Mouse (Mus musculus) heart, postnatal 0 days (tissue): Measurements from ENCODE around the gene Sorbs2. TPM values are rescaled to one million over a fixed set of nuclear protein-coding genes. Genes with fewer than 3 reads are reported as not detected.

Experiments used
- ATAC-seq: fragments of 200-750 bp; cut with Nextera tagmentation; 2 replicates; pipeline ENCODE4 v1.8.0; 2017; ENCODE audit warnings: low read depth, moderate number of reproducible peaks, moderate library complexity; ENCODE audit not compliant: insufficient read depth
- DNase-seq: peaks from one replicate; pipeline ENCODE4 v3.0.0-alpha.2; 2016; ENCODE audit warnings: low spot score
- H3K27ac ChIP-seq: fragments of 300-500 bp; sonication (generic); 2 replicates; pipeline ENCODE4 v1.5.1; 2014; ENCODE audit warnings: low read depth, mild to moderate bottlenecking
- H3K27me3 ChIP-seq: fragments of 300-500 bp; sonication (generic); 2 replicates; pipeline ENCODE4 v1.6.1; 2014; ENCODE audit warnings: low read length, mixed read lengths; ENCODE audit not compliant: control insufficient read depth, insufficient read depth
- H3K36me3 ChIP-seq: fragments of 300-500 bp; sonication (generic); replicated peaks from 2 replicates; pipeline ENCODE4 v1.6.1; 2014; ENCODE audit warnings: low read length, mixed read lengths; ENCODE audit not compliant: control insufficient read depth, insufficient read depth
- H3K4me1 ChIP-seq: fragments of 300-500 bp; sonication (generic); 2 replicates; pipeline ENCODE4 v1.6.1; 2014; ENCODE audit warnings: antibody characterized with exemption; ENCODE audit not compliant: control insufficient read depth, insufficient read depth
- H3K4me2 ChIP-seq: fragments of 300-500 bp; sonication (generic); 2 replicates; pipeline ENCODE4 v1.6.1; 2014; ENCODE audit warnings: low read depth, mild to moderate bottlenecking, low read length, moderate library complexity
- H3K4me3 ChIP-seq: fragments of 300-500 bp; sonication (generic); 2 replicates; pipeline ENCODE4 v1.5.1; 2014; ENCODE audit warnings: low read depth, low read length
- H3K9ac ChIP-seq: fragments of 300-500 bp; sonication (generic); replicated peaks from 2 replicates; pipeline ENCODE4 v1.6.1; 2014; ENCODE audit warnings: low read depth, low read length, mixed read lengths
- H3K9me3 ChIP-seq: fragments of 300-500 bp; sonication (generic); replicated peaks from 2 replicates; pipeline ENCODE4 v1.6.1; 2016; ENCODE audit warnings: low read length; ENCODE audit not compliant: control insufficient read depth
- CTCF ChIP-seq: IDR thresholded peaks from 2 replicates; pipeline ENCODE4 v1.5.1; 2016; ENCODE audit warnings: antibody characterized with exemption, control low read depth, low read depth
- EP300 ChIP-seq: IDR thresholded peaks from 2 replicates; pipeline ENCODE4 v1.6.1; 2016; ENCODE audit warnings: antibody characterized with exemption, low read depth
- WGBS: fragments of 180-500 bp; shearing (Covaris S2); extraction: QIAGEN DNeasy Blood & Tissue Kit; methylation state at CpG from one replicate; pipeline ENCODE4 v1.1.7; 2014; 5-methylcytosine and 5-hydroxymethylcytosine counted together
- polyA plus RNA-seq: library from polyadenylated mRNA; unstranded; fragments of >200 nt; fragmentation: Nextera tagmentation; extraction: Ambion mirVana; gene quantifications from 2 replicates; pipeline ENCODE4 v1.2.1, GENCODE M21; 2015
- total RNA-seq: library from RNA; depleted of rRNA; stranded (reverse); fragments of >200 nt; gene quantifications from 2 replicates; pipeline ENCODE4 v1.2.3, GENCODE M21; 2014; ENCODE audit warnings: low replicate concordance

Gene Sorbs2
- total and polyA plus RNA-seq, 2 experiments from 2014 or later, result 228 to 385 TPM

GRCm38 (mm10) chr8:45610426-45611215 is 103.0 kb downstream of the Sorbs2 start:
- no peak overlapping the region; the same call in 1 of the 2 replicates for H3K9ac ChIP-seq
- H3K4me3 ChIP-seq, result no peak overlapping the region
- H3K9me3 ChIP-seq, result no peaks in the 10 kb centered on the region
- H3K27ac ChIP-seq, result peak overlapping the region; percentile 30
- DNase-seq (no peak), ATAC-seq (no peak)
- H3K4me1 ChIP-seq, result peaks cover 29% of the 10 kb centered on the region
- WGBS, result 19% methylated on average over 7 of the region's 7 CpGs
- H3K4me2 ChIP-seq, result no peak overlapping the region
- no peaks in the 10 kb centered on the region for H3K27me3 ChIP-seq
- TF ChIP-seq CTCF (no peak), EP300 (no peak)
- H3K36me3 ChIP-seq, result no peaks in the 10 kb centered on the region

- TF ChIP-seq CTCF (no peak), EP300 (no peak)
- DNase-seq (no peak), ATAC-seq (no peak)
- Histone ChIP-seq H3K27me3 (no peaks in the 10 kb centered on the region), H3K4me1 (peaks cover 33% of the 10 kb centered on the region), H3K9me3 (no peaks in the 10 kb centered on the region), H3K4me2 (no peak overlapping the region), H3K27ac (peak overlapping the region; percentile 30; the same call in 1 of the 2 replicates), H3K4me3 (no peak overlapping the region), H3K9ac (no peak overlapping the region), H3K36me3 (no peaks in the 10 kb centered on the region)
- WGBS, result 64% methylated on average over 1 of the region's 1 CpGs
Observed at GRCm38 (mm10) chr8:45611320-45611719, 103.7 kb downstream of the Sorbs2 start.

GRCm38 (mm10) chr8:45614610-45615009 is 107.0 kb downstream of the Sorbs2 start:
- Histone ChIP-seq H3K27me3 (no peaks in the 10 kb centered on the region), H3K4me3 (no peak overlapping the region), H3K27ac (peak overlapping the region; percentile 55), H3K36me3 (no peaks in the 10 kb centered on the region), H3K9ac (no peak overlapping the region), H3K9me3 (no peaks in the 10 kb centered on the region), H3K4me1 (peaks cover 31% of the 10 kb centered on the region), H3K4me2 (no peak overlapping the region)
- 58% methylated on average over 5 of the region's 5 CpGs for WGBS
- DNase-seq, result no peak
- ATAC-seq, result no peak
- TF ChIP-seq EP300, result no peak
- TF ChIP-seq CTCF, result no peak

GRCm38 (mm10) chr8:45615050-45615449 is 107.5 kb downstream of the Sorbs2 start:
- WGBS, result 12% methylated on average over 9 of the region's 9 CpGs
- Histone ChIP-seq H3K4me3 (no peak overlapping the region), H3K9me3 (no peaks in the 10 kb centered on the region), H3K9ac (no peak overlapping the region), H3K36me3 (no peaks in the 10 kb centered on the region), H3K4me2 (peak overlapping the region; percentile 31; the same call in 1 of the 2 replicates), H3K27me3 (no peaks in the 10 kb centered on the region), H3K4me1 (peaks cover 29% of the 10 kb centered on the region), H3K27ac (peak overlapping the region; percentile 55)
- DNase-seq, result no peak
- TF ChIP-seq EP300 (no peak), CTCF (no peak)
- no peak; the same call in 1 of the 2 replicates for ATAC-seq

GRCm38 (mm10) chr8:45615551-45615950 is 108.0 kb downstream of the Sorbs2 start:
- H3K4me3 ChIP-seq, result no peak overlapping the region
- H3K4me2 ChIP-seq, result peak overlapping the region; percentile 31; the same call in 1 of the 2 replicates
- H3K9ac ChIP-seq, result no peak overlapping the region
- H3K27me3 ChIP-seq, result no peaks in the 10 kb centered on the region
- no peaks in the 10 kb centered on the region for H3K9me3 ChIP-seq
- peaks cover 24% of the 10 kb centered on the region for H3K4me1 ChIP-seq
- no peak overlapping the region for H3K27ac ChIP-seq
- H3K36me3 ChIP-seq, result no peaks in the 10 kb centered on the region
- no peak for TF ChIP-seq CTCF
- TF ChIP-seq EP300, result no peak
- WGBS, result 38% methylated on average over 7 of the region's 7 CpGs
- DNase-seq, result no peak
- ATAC-seq, result peak; percentile 31; the same call in 1 of the 2 replicates
